Mouse (Mus musculus) CH12.LX (cell line): ENCODE data around the gene Bmp6. TPM values are rescaled to one million over a fixed set of nuclear protein-coding genes. Genes with fewer than 3 reads are reported as not detected.

Source experiments
- DNase-seq: peaks from one replicate; pipeline ENCODE4 v3.0.0-alpha.2; 2013; ENCODE audit errors: extremely low read depth
- H3K27ac ChIP-seq: 2 replicates; pipeline ENCODE4 v1.5.1; 2012; ENCODE audit warnings: low read depth, mild to moderate bottlenecking, control low read depth, moderate library complexity; ENCODE audit not compliant: insufficient read depth
- H3K27me3 ChIP-seq: replicated peaks from 2 replicates; pipeline ENCODE3; 2012; ENCODE audit warnings: inconsistent platforms
- H3K36me3 ChIP-seq, 2 experiments: replicated peaks in 1 of 2; 2 replicates each; pipeline versions ENCODE3 to v1.6.1; 2012; ENCODE audit warnings: inconsistent platforms in 1 of 2, low read length in 1 of 2, mild to moderate bottlenecking in 1 of 2, mixed read lengths in 1 of 2, moderate library complexity in 1 of 2; ENCODE audit not compliant: control insufficient read depth in 1 of 2, insufficient read depth in 1 of 2
- H3K4me1 ChIP-seq, 2 experiments: 2 replicates each; pipeline ENCODE4 v1.6.1; 2012; ENCODE audit warnings: inconsistent platforms in 1 of 2, moderate library complexity in 1 of 2; ENCODE audit not compliant: insufficient read depth in 2 of 2, control insufficient read depth in 1 of 2
- H3K4me2 ChIP-seq: 2 replicates; pipeline ENCODE4 v1.6.1; 2012; ENCODE audit warnings: low read depth, mild to moderate bottlenecking, control low read depth; ENCODE audit not compliant: poor library complexity, insufficient read depth, severe bottlenecking
- H3K4me3 ChIP-seq, 3 experiments: fragments of 150-350 bp in 1 of 3; sonication (generic) in 1 of 3; replicated peaks in 1 of 3; 2 replicates each; pipeline versions ENCODE3 to v1.5.1; 2011 to 2012; ENCODE audit warnings: low read depth in 2 of 3, low read length in 2 of 3, mild to moderate bottlenecking in 2 of 3, moderate library complexity in 2 of 3, control low read depth in 1 of 3, improper control_type of control experiment in 1 of 3, inconsistent platforms in 1 of 3, mixed read lengths in 1 of 3; ENCODE audit not compliant: poor library complexity in 1 of 3
- H3K79me2 ChIP-seq: replicated peaks from 2 replicates; pipeline ENCODE4 v1.6.1; 2012; ENCODE audit warnings: mild to moderate bottlenecking, moderate library complexity; ENCODE audit not compliant: control insufficient read depth, poor library complexity, insufficient read depth, severe bottlenecking; ENCODE audit errors: extremely low read depth
- H3K9ac ChIP-seq: 2 replicates; pipeline ENCODE4 v1.6.1; 2012; ENCODE audit warnings: low read depth, mild to moderate bottlenecking, control low read depth, moderate library complexity; ENCODE audit not compliant: insufficient read depth
- H3K9me3 ChIP-seq: replicated peaks from 2 replicates; pipeline ENCODE3; 2012; ENCODE audit warnings: low read length, inconsistent platforms, mixed read lengths
- BHLHE40 ChIP-seq: IDR thresholded peaks from 2 replicates; pipeline ENCODE4 v1.6.1; 2011; ENCODE audit warnings: mild to moderate bottlenecking, low read depth, low read length, improper control_type of control experiment
- CHD1 ChIP-seq: IDR thresholded peaks from 2 replicates; pipeline ENCODE4 v1.6.1; 2012; ENCODE audit warnings: low read depth, low read length, improper control_type of control experiment, inconsistent platforms
- CTCF ChIP-seq, 2 experiments: IDR thresholded peaks in 1 of 2; conservative IDR thresholded peaks in 1 of 2; 2 replicates each; pipeline ENCODE4 v1.5.1; 2011 to 2012; ENCODE audit warnings: low read depth in 2 of 2, low read length in 2 of 2, improper control_type of control experiment in 1 of 2, inconsistent platforms in 1 of 2, mild to moderate bottlenecking in 1 of 2, moderate library complexity in 1 of 2
- E2F4 ChIP-seq: IDR thresholded peaks from 2 replicates; pipeline ENCODE4 v1.6.1; 2011; ENCODE audit warnings: low read depth, low read length, improper control_type of control experiment; ENCODE audit not compliant: insufficient replicate concordance
- ELF1 ChIP-seq: IDR thresholded peaks from 2 replicates; pipeline ENCODE4 v1.6.1; 2014; ENCODE audit warnings: low read depth, mild to moderate bottlenecking, inconsistent platforms, low read length, improper control_type of control experiment
- EP300 ChIP-seq: IDR thresholded peaks from 2 replicates; pipeline ENCODE4 v1.6.1; 2011; ENCODE audit warnings: low read length, improper control_type of control experiment
- GABPA ChIP-seq: IDR thresholded peaks from 2 replicates; pipeline ENCODE4 v1.6.1; 2012; ENCODE audit warnings: low read depth, low read length, improper control_type of control experiment, inconsistent platforms; ENCODE audit not compliant: insufficient replicate concordance
- HCFC1 ChIP-seq: IDR thresholded peaks from 2 replicates; pipeline ENCODE4 v1.6.1; 2012; ENCODE audit warnings: low read depth, mild to moderate bottlenecking, inconsistent platforms, low read length, improper control_type of control experiment
- JUND ChIP-seq: conservative IDR thresholded peaks from 2 replicates; pipeline ENCODE4 v1.6.1; 2011; ENCODE audit warnings: low read depth, low read length, improper control_type of control experiment
- MAZ ChIP-seq: IDR thresholded peaks from 2 replicates; pipeline ENCODE4 v1.6.1; 2012; ENCODE audit warnings: low read depth, mild to moderate bottlenecking, inconsistent platforms, low read length, improper control_type of control experiment, moderate library complexity
- MEF2A ChIP-seq: IDR thresholded peaks from 2 replicates; pipeline ENCODE4 v1.6.1; 2014; ENCODE audit warnings: low read depth, mild to moderate bottlenecking, inconsistent platforms, low read length, improper control_type of control experiment, borderline replicate concordance
- MXI1 ChIP-seq: IDR thresholded peaks from 2 replicates; pipeline ENCODE4 v1.6.1; 2011; ENCODE audit warnings: mild to moderate bottlenecking, low read depth, low read length, improper control_type of control experiment
- MYC ChIP-seq: IDR thresholded peaks from 2 replicates; pipeline ENCODE4 v1.6.1; 2011; ENCODE audit warnings: low read depth, mild to moderate bottlenecking, improper control_type of control experiment, low read length
- PAX5 ChIP-seq: IDR thresholded peaks from 2 replicates; pipeline ENCODE4 v1.6.1; 2012; ENCODE audit warnings: low read length, inconsistent platforms, mixed read lengths
- POLR2A ChIP-seq: IDR thresholded peaks from 2 replicates; pipeline ENCODE4 v1.6.1; 2011; ENCODE audit warnings: low read depth, mild to moderate bottlenecking, improper control_type of control experiment, low read length
- POLR2AphosphoS2 ChIP-seq: IDR thresholded peaks from 2 replicates; pipeline ENCODE4 v1.6.1; 2011; ENCODE audit warnings: low read depth, low read length, improper control_type of control experiment
- RAD21 ChIP-seq: IDR thresholded peaks from 2 replicates; pipeline ENCODE4 v1.6.1; 2011; ENCODE audit warnings: low read depth, mild to moderate bottlenecking, low read length, improper control_type of control experiment, moderate library complexity
- RCOR1 ChIP-seq: conservative IDR thresholded peaks from 2 replicates; pipeline ENCODE4 v1.6.1; 2012; ENCODE audit warnings: low read depth, mild to moderate bottlenecking, inconsistent platforms, low read length, improper control_type of control experiment
- SIN3A ChIP-seq: IDR thresholded peaks from 2 replicates; pipeline ENCODE4 v1.6.1; 2012; ENCODE audit warnings: low read length, improper control_type of control experiment, inconsistent platforms
- SMC3 ChIP-seq: IDR thresholded peaks from 2 replicates; pipeline ENCODE4 v1.6.1; 2011; ENCODE audit warnings: low read depth, low read length, improper control_type of control experiment
- TBP ChIP-seq: conservative IDR thresholded peaks from 2 replicates; pipeline ENCODE4 v1.6.1; 2011; ENCODE audit warnings: low read depth, low read length, improper control_type of control experiment
- TCF12 ChIP-seq: IDR thresholded peaks from 2 replicates; pipeline ENCODE4 v1.6.1; 2014; ENCODE audit warnings: low read depth, mild to moderate bottlenecking, inconsistent platforms, low read length, improper control_type of control experiment
- UBTF ChIP-seq: IDR thresholded peaks from 2 replicates; pipeline ENCODE4 v1.6.1; 2012; ENCODE audit warnings: low read depth, mild to moderate bottlenecking, inconsistent platforms, low read length, improper control_type of control experiment, moderate library complexity
- USF2 ChIP-seq: conservative IDR thresholded peaks from 2 replicates; pipeline ENCODE4 v1.6.1; 2011; ENCODE audit warnings: low read depth, low read length, improper control_type of control experiment
- ZKSCAN1 ChIP-seq: IDR thresholded peaks from 2 replicates; pipeline ENCODE4 v1.6.1; 2012; ENCODE audit warnings: low read depth, inconsistent platforms, low read length, improper control_type of control experiment, borderline replicate concordance
- ZNF384 ChIP-seq: IDR thresholded peaks from 2 replicates; pipeline ENCODE4 v1.6.1; 2012; ENCODE audit warnings: low read depth, low read length, improper control_type of control experiment, inconsistent platforms
- dilution Hi-C: fragments of 300-500 bp; cut with MboI; formaldehyde crosslinking; loops from 2 replicates; pipeline ENCODE4 v1.14.3; 2020; ENCODE audit warnings: low sequenced_read_pairs; ENCODE audit not compliant: extremely low pct_unique_long_range_greater_than_20kb, extremely low pct_ligation_motif_present
- in situ Hi-C: fragments of 300-500 bp; cut with MboI; formaldehyde crosslinking; loops from 3 replicates; pipeline ENCODE4 v1.14.3; 2019; ENCODE audit warnings: low sequenced_read_pairs, low pct_ligation_motif_present, low pct_unique_long_range_greater_than_20kb, mixed read lengths
- polyA plus RNA-seq: library from polyadenylated mRNA; unstranded; fragments of >175 nt; gene quantifications from 2 replicates; pipeline ENCODE4 v1.2.1, GENCODE M21; 2012; ENCODE audit warnings: low read depth; ENCODE audit not compliant: insufficient read length
- total RNA-seq, 2 experiments: library from RNA; depleted of rRNA; stranded (reverse); fragments of 300-350 nt in 1 of 2; fragments of >200 nt in 1 of 2; gene quantifications; 2 replicates each; pipeline ENCODE4 v1.2.3; 2012 to 2014

Bmp6 gene
- total and polyA plus RNA-seq, 3 experiments: 0.16 to 3.5 (median 0.77) TPM

GRCm38 (mm10) chr13:38400662-38401061 lies 55.8 kb downstream of the Bmp6 start:
- Histone ChIP-seq H3K4me2 (no peak overlapping the region), H3K36me3 (no peaks in the 10 kb centered on the region), H3K9ac (no peak overlapping the region), H3K4me1 (no peaks in the 10 kb centered on the region; a peak in 1 of 4 replicates), H3K27me3 (no peaks in the 10 kb centered on the region), H3K27ac (no peak overlapping the region), H3K9me3 (no peaks in the 10 kb centered on the region), H3K4me3 (no peak overlapping the region), H3K79me2 (no peaks in the 10 kb centered on the region)
- no peak for DNase-seq
- dilution Hi-C loops (no loop called here), in situ Hi-C loops (no loop called here)
- no peak for TF ChIP-seq BHLHE40
- TF ChIP-seq CHD1: no peak
- TF ChIP-seq TCF12: no peak
- TF ChIP-seq RAD21: no peak
- TF ChIP-seq RCOR1: no peak
- TF ChIP-seq ZKSCAN1: no peak
- TF ChIP-seq ELF1: no peak
- TF ChIP-seq POLR2A: no peak
- no peak for TF ChIP-seq HCFC1
- TF ChIP-seq USF2: no peak
- no peak for TF ChIP-seq UBTF
- no peak for TF ChIP-seq MAZ
- TF ChIP-seq SMC3: no peak
- no peak for TF ChIP-seq MYC
- no peak for TF ChIP-seq PAX5
- TF ChIP-seq POLR2AphosphoS2: no peak

- Histone ChIP-seq H3K27ac (no peak overlapping the region), H3K79me2 (no peaks in the 10 kb centered on the region), H3K36me3 (no peaks in the 10 kb centered on the region), H3K9me3 (no peaks in the 10 kb centered on the region), H3K27me3 (no peaks in the 10 kb centered on the region), H3K9ac (no peak overlapping the region), H3K4me1 (peaks cover 0 to 8% of the 10 kb centered on the region in 2 experiments; a peak in 3 of 4 replicates), H3K4me3 (no peak overlapping the region), H3K4me2 (no peak overlapping the region)
- in situ Hi-C loops (no loop called here), dilution Hi-C loops (no loop called here)
- TF ChIP-seq BHLHE40 (no peak), ZNF384 (no peak), CTCF (conservative IDR thresholded peaks at IDR 0.05 in 1 of 2, IDR thresholded peaks at IDR 0.05 in 1 of 2; ENCODE audit: low read depth in 2 of 2, low read length in 2 of 2) (no peak), MAZ (no peak), ELF1 (no peak), SIN3A (no peak), E2F4 (no peak), RCOR1 (no peak), MEF2A (no peak), JUND (no peak), EP300 (no peak), TBP (no peak), ZKSCAN1 (no peak), GABPA (no peak), HCFC1 (no peak), MXI1 (no peak), PAX5 (no peak)
- DNase-seq: no peak
Measured at GRCm38 (mm10) chr13:38407611-38408315, 62.9 kb downstream of the Bmp6 start.
